Mouse (Mus musculus) bone marrow, adult 2 months (tissue): ENCODE measurements around the gene Cxcl5. TPM values are rescaled to one million over a fixed set of nuclear protein-coding genes. Genes with fewer than 3 reads are reported as not detected.

Experiments
- H3K27ac ChIP-seq: fragments of 200-500 bp; 2 replicates; pipeline ENCODE4 v1.5.1; 2012; ENCODE audit warnings: low read depth, mild to moderate bottlenecking, control low read depth, inconsistent platforms, low read length; ENCODE audit not compliant: control insufficient read depth, poor library complexity, insufficient read depth
- H3K4me1 ChIP-seq: fragments of 200-500 bp; 2 replicates; pipeline ENCODE4 v1.6.1; 2011; ENCODE audit warnings: low read length; ENCODE audit not compliant: control insufficient read depth, insufficient read depth
- H3K4me3 ChIP-seq: fragments of 200-500 bp; replicated peaks from 2 replicates; pipeline ENCODE3; 2011; ENCODE audit warnings: mild to moderate bottlenecking, low read depth, low read length, control low read depth; ENCODE audit not compliant: control insufficient read depth
- CTCF ChIP-seq: fragments of 200-500 bp; IDR thresholded peaks from 2 replicates; pipeline ENCODE4 v1.5.1; 2011; ENCODE audit warnings: low read length, control low read depth; ENCODE audit not compliant: control insufficient read depth, insufficient read depth
- POLR2A ChIP-seq: fragments of 200-500 bp; IDR thresholded peaks from 2 replicates; pipeline ENCODE4 v1.6.1; 2011; ENCODE audit warnings: low read depth, mild to moderate bottlenecking, control low read depth, low read length, borderline replicate concordance; ENCODE audit not compliant: control insufficient read depth
- WGBS: fragments of 180-500 bp; shearing (Covaris S2); methylation state at CpG from one replicate; pipeline ENCODE4 v1.1.7; 2018; 5-methylcytosine and 5-hydroxymethylcytosine counted together
- polyA plus RNA-seq: library from polyadenylated mRNA; stranded (reverse); fragments of >200 nt; gene quantifications from 2 replicates; pipeline ENCODE4 v1.2.4, GENCODE M21; 2011; ENCODE audit warnings: low replicate concordance; ENCODE audit not compliant: missing spikeins, insufficient read depth, insufficient read length

The Cxcl5 gene
- 2.7 and 5.4 TPM in 2 replicates for polyA plus RNA-seq

DNA sequence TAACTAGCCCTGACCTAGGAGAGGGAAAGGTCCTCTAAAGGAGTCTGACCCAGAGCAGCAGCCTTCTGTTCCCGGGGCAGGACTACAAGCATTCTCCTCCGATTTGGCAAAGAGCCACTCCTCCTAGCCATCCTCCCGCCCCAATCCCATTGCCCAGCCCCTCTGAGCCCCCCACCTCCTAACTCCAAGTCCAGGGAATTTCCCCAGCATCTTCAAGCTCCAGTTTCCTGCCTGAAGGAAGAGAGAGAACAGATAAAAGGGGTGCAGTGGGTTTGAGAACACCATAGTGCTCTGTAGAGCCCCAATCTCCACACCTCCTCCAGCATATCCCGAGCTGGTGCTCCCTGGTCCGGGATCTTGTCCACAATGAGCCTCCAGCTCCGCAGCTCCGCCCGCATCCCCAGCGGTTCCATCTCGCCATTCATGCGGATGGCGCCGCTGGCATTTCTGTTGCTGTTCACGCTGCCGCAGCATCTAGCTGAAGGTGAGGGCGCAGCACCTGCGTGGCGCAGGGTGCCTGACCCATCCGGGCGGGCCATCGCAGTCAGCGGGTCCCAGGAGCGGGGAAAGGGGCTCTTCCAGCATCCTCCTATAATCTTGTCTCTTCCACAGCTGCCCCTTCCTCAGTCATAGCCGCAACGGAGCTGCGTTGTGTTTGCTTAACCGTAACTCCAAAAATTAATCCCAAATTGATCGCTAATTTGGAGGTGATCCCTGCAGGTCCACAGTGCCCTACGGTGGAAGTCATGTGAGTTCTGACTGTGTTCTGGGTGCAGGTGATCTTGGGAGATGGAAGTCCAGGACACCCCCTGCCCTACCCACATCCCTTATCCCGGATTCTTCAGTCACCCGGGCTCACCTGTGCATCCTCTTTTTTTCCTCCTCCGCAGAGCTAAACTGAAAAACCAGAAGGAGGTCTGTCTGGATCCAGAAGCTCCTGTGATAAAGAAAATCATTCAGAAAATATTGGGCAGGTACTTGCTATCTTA is at the start of gene Cxcl5:
Gene Cxcl5, plus strand, starts transcription at position 284 of the 989 bp plus-strand sequence.
- H3K4me3 ChIP-seq = no peak within 1 kb of the TSS
- no peaks in the 10 kb centered on the region; the same call in 1 of the 2 replicates for H3K4me1 ChIP-seq
- TF ChIP-seq CTCF = no peak
- TF ChIP-seq POLR2A = peak; percentile 23; the same call in 1 of the 2 replicates
- no peak within 1 kb of the TSS; the same call in 1 of the 2 replicates for H3K27ac ChIP-seq
- 15% methylated on average over 32 of the region's 32 CpGs for WGBS

DNA sequence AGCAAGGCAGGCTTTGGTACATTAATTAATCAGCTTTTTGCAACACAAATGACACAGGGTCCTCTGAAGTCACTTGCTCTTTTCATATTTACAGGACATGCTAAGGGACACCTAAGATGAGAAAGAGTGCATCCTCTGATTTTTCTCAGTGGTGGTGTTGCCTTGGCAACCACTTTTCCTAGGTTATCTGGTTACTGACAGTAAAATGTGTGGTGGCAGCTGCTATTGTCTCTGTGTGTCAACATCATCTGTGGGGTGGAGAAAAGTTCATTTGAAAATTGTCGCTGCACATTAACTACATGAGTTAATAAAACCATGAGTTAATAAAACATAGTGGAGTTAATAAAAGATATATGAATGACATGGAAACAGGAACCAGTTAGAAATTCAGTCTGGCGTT is 47.8 kb upstream of the Cxcl5 start:
- 64% methylated on average over 2 of the region's 2 CpGs for WGBS
- TF ChIP-seq CTCF = no peak
- no peak for TF ChIP-seq POLR2A
- no peaks in the 10 kb centered on the region; the same call in 1 of the 2 replicates for H3K4me1 ChIP-seq
- H3K27ac ChIP-seq = no peak overlapping the region
- H3K4me3 ChIP-seq = no peak overlapping the region

DNA sequence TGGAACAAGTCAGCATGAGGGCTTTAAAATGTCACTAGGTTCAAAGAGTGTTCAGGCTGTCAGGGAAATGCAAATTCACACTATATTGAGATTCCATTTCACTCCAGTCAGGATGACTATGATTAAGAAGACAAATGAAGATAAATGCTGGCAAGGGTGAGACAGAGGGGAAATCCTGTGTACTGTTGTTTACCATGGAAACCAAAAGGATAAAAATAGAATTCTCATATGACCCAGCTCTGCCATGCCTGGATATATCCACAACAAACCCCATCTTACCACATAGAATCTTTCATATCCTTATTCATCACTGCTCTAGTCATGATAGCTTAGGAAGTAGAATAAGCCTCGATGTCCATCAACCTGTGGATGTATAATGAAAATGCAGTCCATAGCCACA is 41.2 kb upstream of the Cxcl5 start:
- H3K4me3 ChIP-seq = no peak overlapping the region
- no peaks in the 10 kb centered on the region for H3K4me1 ChIP-seq
- TF ChIP-seq POLR2A (no peak), CTCF (no peak)
- 82% methylated on average over 1 of the region's 1 CpGs for WGBS
- no peak overlapping the region for H3K27ac ChIP-seq

DNA sequence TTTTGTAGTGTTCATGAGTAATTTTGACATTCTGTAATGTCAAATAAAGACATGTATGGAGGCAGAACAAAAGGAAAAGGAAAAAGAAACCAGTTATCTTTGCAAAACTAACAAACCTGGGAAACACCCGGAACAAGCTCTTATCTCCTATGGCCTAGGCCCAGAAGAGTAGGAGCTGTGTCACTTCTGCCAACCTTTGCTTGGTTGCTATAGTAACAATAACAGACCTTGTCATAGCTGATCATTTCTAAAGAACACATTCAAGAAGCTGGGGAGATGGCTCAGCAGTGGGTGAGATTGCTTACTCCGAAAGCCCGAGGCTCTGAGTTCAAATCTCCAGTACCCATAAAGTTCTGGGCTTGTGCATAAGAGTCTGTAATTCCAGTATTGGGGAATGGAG is 36.5 kb upstream of the Cxcl5 start:
- H3K27ac ChIP-seq = no peak overlapping the region
- TF ChIP-seq POLR2A = no peak
- no peak for TF ChIP-seq CTCF
- no peaks in the 10 kb centered on the region for H3K4me1 ChIP-seq
- WGBS = 71% methylated on average over 3 of the region's 3 CpGs
- H3K4me3 ChIP-seq = no peak overlapping the region

DNA sequence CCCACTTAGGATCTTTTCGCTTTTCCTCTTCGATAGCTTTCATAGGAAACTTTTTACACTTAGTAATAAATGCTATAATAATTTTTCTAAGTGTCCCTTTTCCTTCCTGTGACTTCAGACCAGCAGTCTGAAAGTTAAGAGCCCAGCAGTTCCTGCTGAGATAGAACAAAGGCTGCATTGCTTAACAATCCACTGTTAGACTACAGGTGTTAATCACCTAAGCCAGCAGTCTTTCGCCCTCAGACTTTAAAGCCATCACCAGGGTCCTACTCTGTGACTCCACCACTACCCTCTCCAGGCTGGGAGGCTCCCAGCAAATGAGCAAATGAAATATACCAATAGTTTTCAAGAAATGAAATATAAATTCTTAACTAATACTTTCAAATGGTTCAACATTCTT is 30.9 kb upstream of the Cxcl5 start:
- Histone ChIP-seq H3K4me3 (no peak overlapping the region), H3K27ac (no peak overlapping the region), H3K4me1 (no peaks in the 10 kb centered on the region)
- TF ChIP-seq CTCF (no peak), POLR2A (no peak)
- 83% methylated on average over 3 of the region's 3 CpGs for WGBS

DNA sequence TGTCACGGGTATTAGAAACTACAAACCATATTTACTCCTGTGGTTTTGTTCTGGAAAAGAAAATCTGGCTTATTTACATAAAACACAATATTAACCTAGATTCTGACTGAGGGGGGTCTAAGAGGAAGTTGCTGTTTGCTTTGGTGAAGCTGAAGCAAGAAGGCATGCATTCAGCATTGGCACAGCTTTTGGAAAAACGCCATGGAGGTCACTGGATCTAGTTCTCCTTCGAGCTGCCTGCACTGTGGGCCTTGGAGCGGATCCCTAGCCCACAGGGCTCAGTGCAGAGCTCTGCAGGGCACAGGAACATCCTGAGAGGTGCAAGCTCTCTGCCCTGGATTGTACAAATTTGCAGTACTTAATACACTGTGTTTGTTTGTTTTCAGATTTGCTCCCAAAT is 27.7 kb upstream of the Cxcl5 start:
- TF ChIP-seq CTCF = no peak
- TF ChIP-seq POLR2A = no peak
- H3K4me1 ChIP-seq = no peaks in the 10 kb centered on the region
- no peak overlapping the region for H3K27ac ChIP-seq
- 19% methylated on average over 4 of the region's 4 CpGs for WGBS
- H3K4me3 ChIP-seq = no peak overlapping the region

DNA sequence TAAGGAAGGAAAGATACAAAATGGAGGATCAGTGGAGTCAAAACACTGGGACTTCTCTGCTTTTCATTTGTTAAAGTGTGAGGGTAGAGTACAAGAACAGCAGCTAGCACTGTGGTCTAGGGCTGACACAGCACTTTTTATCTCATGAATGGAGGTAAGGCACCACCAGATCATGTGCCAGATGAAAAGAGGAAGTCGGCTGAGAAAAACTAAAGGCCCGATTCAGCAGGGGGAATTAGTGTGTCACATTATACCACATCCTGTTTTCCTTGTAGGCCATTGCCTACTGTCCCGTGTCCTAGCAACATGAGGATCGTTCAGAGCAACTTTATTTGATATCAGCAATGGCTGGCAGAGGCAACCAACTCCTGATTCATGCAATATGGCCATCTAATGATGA is 17.1 kb upstream of the Cxcl5 start:
- no peak for TF ChIP-seq CTCF
- TF ChIP-seq POLR2A = no peak
- Histone ChIP-seq H3K4me3 (no peak overlapping the region), H3K4me1 (no peaks in the 10 kb centered on the region), H3K27ac (no peak overlapping the region)
- 1% methylated on average over 4 of the region's 4 CpGs for WGBS

DNA sequence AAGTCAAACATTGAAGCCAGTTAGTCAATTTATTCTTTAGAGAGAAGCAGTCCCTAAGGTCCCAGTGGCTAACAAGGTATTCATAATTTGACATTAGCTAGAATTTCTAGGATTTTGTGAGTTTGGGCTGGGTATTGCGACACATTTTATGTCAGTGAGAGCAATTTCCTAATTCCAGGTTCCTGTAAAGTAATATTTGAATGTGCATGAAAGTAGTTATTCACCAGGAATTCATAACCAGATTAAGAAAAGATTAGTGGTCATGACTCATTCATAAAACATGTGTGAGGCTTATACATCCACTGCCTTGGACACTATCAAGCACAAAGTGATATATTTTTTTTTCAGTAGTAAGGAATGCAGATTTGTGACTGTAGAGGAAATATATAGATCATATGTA is 5.2 kb upstream of the Cxcl5 start:
- whole genome bisulfite sequencing = 84% methylated on average over 1 of the region's 1 CpGs
- TF ChIP-seq POLR2A (no peak), CTCF (no peak)
- Histone ChIP-seq H3K4me3 (no peak overlapping the region), H3K27ac (no peak overlapping the region), H3K4me1 (no peaks in the 10 kb centered on the region)
